Mouse (Mus musculus): ENCODE measurements around the gene Ptger1. TPM values are rescaled to one million over a fixed set of nuclear protein-coding genes. Genes with fewer than 3 reads are reported as not detected.
A peak's percentile ranks its signal among the peaks of the same experiment; 100 is the strongest.

Gene Ptger1
- polyA plus RNA-seq, 1 experiment from 2014 or later: 1.5 TPM

GRCm38 (mm10) chr8:83638856-83639255 is 27.6 kb upstream of the Ptger1 start:
- no peaks in the 10 kb centered on the region for H3K27me3 ChIP-seq
- H3K36me3 ChIP-seq: no peaks in the 10 kb centered on the region
- H3K9me3 ChIP-seq: peaks cover 4% of the 10 kb centered on the region
- no peak overlapping the region for H3K4me3 ChIP-seq
- no peaks in the 10 kb centered on the region for H3K4me1 ChIP-seq
- no peak overlapping the region for H3K9ac ChIP-seq
- 68% methylated on average over 4 of the region's 4 CpGs for WGBS
- ATAC-seq (ENCODE audit: insufficient number of reproducible peaks, insufficient read depth, low FRiP score, low TSS enrichment, low read depth): no peak
- no peak overlapping the region for H3K4me2 ChIP-seq
- H3K27ac ChIP-seq: no peak overlapping the region

- Histone ChIP-seq H3K4me3 (no peak overlapping the region), H3K9me3 (peaks cover 4% of the 10 kb centered on the region), H3K9ac (no peak overlapping the region), H3K4me1 (no peaks in the 10 kb centered on the region), H3K27me3 (no peaks in the 10 kb centered on the region), H3K36me3 (no peaks in the 10 kb centered on the region), H3K27ac (no peak overlapping the region), H3K4me2 (no peak overlapping the region)
- 71% methylated on average over 5 of the region's 5 CpGs for WGBS
- ATAC-seq (ENCODE audit: insufficient number of reproducible peaks, insufficient read depth, low FRiP score, low TSS enrichment, low read depth): no peak
These were observed 26.8 kb upstream of the Ptger1 start for GRCm38 (mm10) chr8:83639649-83640048.

GRCm38 (mm10) chr8:83647511-83647910 is 19.0 kb upstream of the Ptger1 start:
- no peak for ATAC-seq (ENCODE audit: insufficient number of reproducible peaks, insufficient read depth, low FRiP score, low TSS enrichment, low read depth)
- peaks cover 16% of the 10 kb centered on the region for H3K4me1 ChIP-seq
- no peak overlapping the region for H3K27ac ChIP-seq
- H3K27me3 ChIP-seq: no peaks in the 10 kb centered on the region
- H3K9me3 ChIP-seq: no peaks in the 10 kb centered on the region
- H3K4me2 ChIP-seq: no peak overlapping the region
- H3K9ac ChIP-seq: no peak overlapping the region
- H3K36me3 ChIP-seq: no peaks in the 10 kb centered on the region
- H3K4me3 ChIP-seq: no peak overlapping the region
- 94% methylated on average over 11 of the region's 11 CpGs for WGBS

- H3K4me3 ChIP-seq: no peak overlapping the region
- no peaks in the 10 kb centered on the region for H3K27me3 ChIP-seq
- no peak overlapping the region for H3K9ac ChIP-seq
- no peaks in the 10 kb centered on the region for H3K36me3 ChIP-seq
- WGBS: 95% methylated on average over 4 of the region's 4 CpGs
- H3K27ac ChIP-seq: no peak overlapping the region
- H3K9me3 ChIP-seq: no peaks in the 10 kb centered on the region
- ATAC-seq (ENCODE audit: insufficient number of reproducible peaks, insufficient read depth, low FRiP score, low TSS enrichment, low read depth): no peak
- H3K4me2 ChIP-seq: no peak overlapping the region
- peaks cover 16% of the 10 kb centered on the region for H3K4me1 ChIP-seq
These were observed 18.4 kb upstream of the Ptger1 start for GRCm38 (mm10) chr8:83648031-83648430.

GRCm38 (mm10) chr8:83649699-83650098 is 16.8 kb upstream of the Ptger1 start:
- H3K9ac ChIP-seq: no peak overlapping the region
- peaks cover 30% of the 10 kb centered on the region for H3K4me1 ChIP-seq
- H3K9me3 ChIP-seq: no peaks in the 10 kb centered on the region
- ATAC-seq (ENCODE audit: insufficient number of reproducible peaks, insufficient read depth, low FRiP score, low TSS enrichment, low read depth): no peak
- H3K4me3 ChIP-seq: no peak overlapping the region
- H3K36me3 ChIP-seq: peaks cover 3% of the 10 kb centered on the region
- no peak overlapping the region for H3K27ac ChIP-seq
- WGBS: 89% methylated on average over 6 of the region's 6 CpGs
- H3K4me2 ChIP-seq: no peak overlapping the region
- H3K27me3 ChIP-seq: no peaks in the 10 kb centered on the region

- Histone ChIP-seq H3K27me3 (no peaks in the 10 kb centered on the region), H3K4me3 (peak within 1 kb of the TSS; percentile 85), H3K27ac (peak within 1 kb of the TSS; percentile 88), H3K9me3 (no peaks in the 10 kb centered on the region), H3K4me1 (peaks cover 15% of the 10 kb centered on the region), H3K36me3 (peaks cover 25% of the 10 kb centered on the region), H3K4me2 (peak within 1 kb of the TSS; percentile 95), H3K9ac (peak within 1 kb of the TSS; percentile 90)
- ATAC-seq (ENCODE audit: insufficient number of reproducible peaks, insufficient read depth, low FRiP score, low TSS enrichment, low read depth): peak; percentile 95
- WGBS: 5% methylated on average over 49 of the region's 50 CpGs
These were observed 14.3 kb upstream of the Ptger1 start, which contains the start of gene Gipc1 for GRCm38 (mm10) chr8:83652030-83652743. Gipc1 (plus strand) TSS chr8:83652677.

GRCm38 (mm10) chr8:83652744-83653661 is 13.5 kb upstream of the Ptger1 start:
- WGBS: 1% methylated on average over 45 of the region's 46 CpGs
- Histone ChIP-seq H3K4me2 (peak overlapping the region; percentile 95), H3K27me3 (no peaks in the 10 kb centered on the region), H3K9me3 (no peaks in the 10 kb centered on the region), H3K9ac (peak overlapping the region; percentile 90), H3K4me3 (peak overlapping the region; percentile 85), H3K27ac (peak overlapping the region; percentile 84), H3K4me1 (peaks cover 15% of the 10 kb centered on the region), H3K36me3 (peaks cover 33% of the 10 kb centered on the region)
- ATAC-seq (ENCODE audit: insufficient number of reproducible peaks, insufficient read depth, low FRiP score, low TSS enrichment, low read depth): no peak; the same call in 1 of the 2 replicates

- H3K27ac ChIP-seq: peak overlapping the region; percentile 84
- H3K9ac ChIP-seq: peak overlapping the region; percentile 90
- WGBS: 30% methylated on average over 10 of the region's 10 CpGs
- peaks cover 15% of the 10 kb centered on the region for H3K4me1 ChIP-seq
- peaks cover 35% of the 10 kb centered on the region for H3K36me3 ChIP-seq
- H3K9me3 ChIP-seq: no peaks in the 10 kb centered on the region
- H3K4me2 ChIP-seq: peak overlapping the region; percentile 95
- no peaks in the 10 kb centered on the region for H3K27me3 ChIP-seq
- H3K4me3 ChIP-seq: peak overlapping the region; percentile 85
- ATAC-seq (ENCODE audit: insufficient number of reproducible peaks, insufficient read depth, low FRiP score, low TSS enrichment, low read depth): no peak
These were observed 12.8 kb upstream of the Ptger1 start for GRCm38 (mm10) chr8:83653662-83654017.

- no peak for ATAC-seq (ENCODE audit: insufficient number of reproducible peaks, insufficient read depth, low FRiP score, low TSS enrichment, low read depth)
These were observed 11.8 kb upstream of the Ptger1 start for GRCm38 (mm10) chr8:83654725-83655124.

GRCm38 (mm10) chr8:83656043-83656442 is 10.4 kb upstream of the Ptger1 start:
- Histone ChIP-seq H3K9me3 (no peaks in the 10 kb centered on the region), H3K9ac (no peak overlapping the region), H3K36me3 (peaks cover 40% of the 10 kb centered on the region), H3K4me3 (no peak overlapping the region), H3K27ac (no peak overlapping the region), H3K4me1 (peaks cover 30% of the 10 kb centered on the region), H3K27me3 (no peaks in the 10 kb centered on the region), H3K4me2 (no peak overlapping the region)
- no peak for ATAC-seq (ENCODE audit: insufficient number of reproducible peaks, insufficient read depth, low FRiP score, low TSS enrichment, low read depth)
- 89% methylated on average over 9 of the region's 9 CpGs for WGBS

More at GRCm38 (mm10) chr8:83654725-83655124, 11.8 kb upstream of the Ptger1 start:
- peaks cover 17% of the 10 kb centered on the region for H3K4me1 ChIP-seq
- WGBS: 92% methylated on average over 6 of the region's 6 CpGs
- H3K9ac ChIP-seq: no peak overlapping the region
- peaks cover 40% of the 10 kb centered on the region for H3K36me3 ChIP-seq
- no peak overlapping the region for H3K4me3 ChIP-seq
- no peak overlapping the region for H3K27ac ChIP-seq
- no peaks in the 10 kb centered on the region for H3K9me3 ChIP-seq
- no peaks in the 10 kb centered on the region for H3K27me3 ChIP-seq
- H3K4me2 ChIP-seq: no peak overlapping the region

GRCm38 (mm10) chr8:83656484-83657246 is 9.8 kb upstream of the Ptger1 start:
- WGBS: 72% methylated on average over 13 of the region's 13 CpGs
- peaks cover 40% of the 10 kb centered on the region for H3K36me3 ChIP-seq
- no peak overlapping the region for H3K4me3 ChIP-seq
- 0 out of 2 replicates have a peak overlapping the region, but pooled peaks have one; percentile 11 for H3K27ac ChIP-seq
- no peak for ATAC-seq (ENCODE audit: insufficient number of reproducible peaks, insufficient read depth, low FRiP score, low TSS enrichment, low read depth)
- no peaks in the 10 kb centered on the region for H3K9me3 ChIP-seq
- no peak overlapping the region for H3K4me2 ChIP-seq
- no peak overlapping the region for H3K9ac ChIP-seq
- H3K27me3 ChIP-seq: no peaks in the 10 kb centered on the region
- peaks cover 36% of the 10 kb centered on the region for H3K4me1 ChIP-seq
